Mouse (Mus musculus): ENCODE data around the gene Stmnd1. TPM values are rescaled to one million over a fixed set of nuclear protein-coding genes. Genes with fewer than 3 reads are reported as not detected.

The Stmnd1 gene
- polyA plus RNA-seq, 1 experiment = 0.15 TPM

- DNase-seq = no peak
Measured at GRCm38 (mm10) chr13:46241391-46242188, 31.9 kb upstream of the Stmnd1 start.

GRCm38 (mm10) chr13:46253753-46254152 lies 19.8 kb upstream of the Stmnd1 start:
- no peaks in the 10 kb centered on the region for H3K27me3 ChIP-seq (ENCODE audit: control insufficient read depth, insufficient read depth, low read length)
- no peak for DNase-seq
- WGBS = 89% methylated on average over 3 of the region's 3 CpGs

More at GRCm38 (mm10) chr13:46241391-46242188, 31.9 kb upstream of the Stmnd1 start:
- no peaks in the 10 kb centered on the region for H3K4me1 ChIP-seq (ENCODE audit: control insufficient read depth, insufficient read depth, low read length)
- no peak for TF ChIP-seq CTCF (IDR thresholded peaks at IDR 0.05; ENCODE audit: borderline replicate concordance, insufficient read depth, low read depth, low read length)
- TF ChIP-seq POLR2A (IDR thresholded peaks at IDR 0.05; ENCODE audit: borderline replicate concordance, insufficient read depth, low read length) = no peak
- no peak overlapping the region for H3K27ac ChIP-seq (ENCODE audit: insufficient read depth, low read length)
- no peak overlapping the region for H3K4me3 ChIP-seq (replicated peaks; ENCODE audit: insufficient read depth, low read depth, low read length)
- no peaks in the 10 kb centered on the region; the same call in 1 of the 2 replicates for H3K27me3 ChIP-seq (ENCODE audit: control insufficient read depth, insufficient read depth, low read length)
- 45% methylated on average over 9 of the region's 9 CpGs for WGBS

GRCm38 (mm10) chr13:46254171-46254570 lies 19.4 kb upstream of the Stmnd1 start:
- DNase-seq = no peak
- 93% methylated on average over 5 of the region's 5 CpGs for WGBS
- no peak overlapping the region for H3K27ac ChIP-seq (ENCODE audit: insufficient read depth, low read length)
- H3K27me3 ChIP-seq (ENCODE audit: control insufficient read depth, insufficient read depth, low read length) = no peaks in the 10 kb centered on the region
- H3K4me3 ChIP-seq (replicated peaks; ENCODE audit: insufficient read depth, low read depth, low read length) = no peak overlapping the region
- H3K4me1 ChIP-seq (ENCODE audit: control insufficient read depth, insufficient read depth, low read length) = no peaks in the 10 kb centered on the region
- TF ChIP-seq CTCF (IDR thresholded peaks at IDR 0.05; ENCODE audit: borderline replicate concordance, insufficient read depth, low read depth, low read length) = no peak

More at GRCm38 (mm10) chr13:46253753-46254152, 19.8 kb upstream of the Stmnd1 start:
- Histone ChIP-seq H3K4me1 (ENCODE audit: control insufficient read depth, insufficient read depth, low read length) (no peaks in the 10 kb centered on the region), H3K4me3 (replicated peaks; ENCODE audit: insufficient read depth, low read depth, low read length) (no peak overlapping the region), H3K27ac (ENCODE audit: insufficient read depth, low read length) (no peak overlapping the region)
- TF ChIP-seq POLR2A (IDR thresholded peaks at IDR 0.05; ENCODE audit: borderline replicate concordance, insufficient read depth, low read length) (no peak), CTCF (IDR thresholded peaks at IDR 0.05; ENCODE audit: borderline replicate concordance, insufficient read depth, low read depth, low read length) (no peak)

- Histone ChIP-seq H3K4me3 (replicated peaks; ENCODE audit: insufficient read depth, low read depth, low read length) (no peak overlapping the region), H3K27me3 (ENCODE audit: control insufficient read depth, insufficient read depth, low read length) (no peaks in the 10 kb centered on the region), H3K4me1 (ENCODE audit: control insufficient read depth, insufficient read depth, low read length) (no peaks in the 10 kb centered on the region), H3K27ac (ENCODE audit: insufficient read depth, low read length) (no peak overlapping the region)
- TF ChIP-seq CTCF (IDR thresholded peaks at IDR 0.05; ENCODE audit: borderline replicate concordance, insufficient read depth, low read depth, low read length) = no peak
- TF ChIP-seq POLR2A (IDR thresholded peaks at IDR 0.05; ENCODE audit: borderline replicate concordance, insufficient read depth, low read length) = no peak
- DNase-seq = no peak
- WGBS = 89% methylated on average over 6 of the region's 6 CpGs
Measured at GRCm38 (mm10) chr13:46255616-46256015, 17.9 kb upstream of the Stmnd1 start.

GRCm38 (mm10) chr13:46257847-46258246 lies 15.7 kb upstream of the Stmnd1 start:
- TF ChIP-seq POLR2A (IDR thresholded peaks at IDR 0.05; ENCODE audit: borderline replicate concordance, insufficient read depth, low read length) (no peak), CTCF (IDR thresholded peaks at IDR 0.05; ENCODE audit: borderline replicate concordance, insufficient read depth, low read depth, low read length) (peak; percentile 54)
- WGBS = 3% methylated on average over 4 of the region's 4 CpGs
- H3K27me3 ChIP-seq (ENCODE audit: control insufficient read depth, insufficient read depth, low read length) = no peaks in the 10 kb centered on the region
- H3K4me3 ChIP-seq (replicated peaks; ENCODE audit: insufficient read depth, low read depth, low read length) = no peak overlapping the region
- no peak overlapping the region for H3K27ac ChIP-seq (ENCODE audit: insufficient read depth, low read length)
- peak; percentile 24 to 31 for DNase-seq
- no peaks in the 10 kb centered on the region for H3K4me1 ChIP-seq (ENCODE audit: control insufficient read depth, insufficient read depth, low read length)

- no peak overlapping the region for H3K27ac ChIP-seq (ENCODE audit: insufficient read depth, low read length)
- no peak for DNase-seq
- no peak overlapping the region for H3K4me3 ChIP-seq (replicated peaks; ENCODE audit: insufficient read depth, low read depth, low read length)
- WGBS = 36% methylated on average over 4 of the region's 4 CpGs
- H3K4me1 ChIP-seq (ENCODE audit: control insufficient read depth, insufficient read depth, low read length) = no peaks in the 10 kb centered on the region
- H3K27me3 ChIP-seq (ENCODE audit: control insufficient read depth, insufficient read depth, low read length) = no peaks in the 10 kb centered on the region
- no peak for TF ChIP-seq CTCF (IDR thresholded peaks at IDR 0.05; ENCODE audit: borderline replicate concordance, insufficient read depth, low read depth, low read length)
- TF ChIP-seq POLR2A (IDR thresholded peaks at IDR 0.05; ENCODE audit: borderline replicate concordance, insufficient read depth, low read length) = no peak
Measured at GRCm38 (mm10) chr13:46259526-46259925, 14.0 kb upstream of the Stmnd1 start.

- Histone ChIP-seq H3K4me3 (replicated peaks; ENCODE audit: insufficient read depth, low read depth, low read length) (no peak overlapping the region), H3K27ac (ENCODE audit: insufficient read depth, low read length) (no peak overlapping the region), H3K27me3 (ENCODE audit: control insufficient read depth, insufficient read depth, low read length) (no peaks in the 10 kb centered on the region), H3K4me1 (ENCODE audit: control insufficient read depth, insufficient read depth, low read length) (no peaks in the 10 kb centered on the region)
- DNase-seq = no peak
- 66% methylated on average over 3 of the region's 3 CpGs for WGBS
- TF ChIP-seq CTCF (IDR thresholded peaks at IDR 0.05; ENCODE audit: borderline replicate concordance, insufficient read depth, low read depth, low read length) (no peak), POLR2A (IDR thresholded peaks at IDR 0.05; ENCODE audit: borderline replicate concordance, insufficient read depth, low read length) (no peak)
Measured at GRCm38 (mm10) chr13:46261244-46261643, 12.3 kb upstream of the Stmnd1 start.

GRCm38 (mm10) chr13:46267783-46268182 lies 5.7 kb upstream of the Stmnd1 start:
- TF ChIP-seq POLR2A (IDR thresholded peaks at IDR 0.05; ENCODE audit: borderline replicate concordance, insufficient read depth, low read length) (no peak), CTCF (IDR thresholded peaks at IDR 0.05; ENCODE audit: borderline replicate concordance, insufficient read depth, low read depth, low read length) (no peak)
- Histone ChIP-seq H3K27ac (ENCODE audit: insufficient read depth, low read length) (no peak overlapping the region), H3K4me3 (replicated peaks; ENCODE audit: insufficient read depth, low read depth, low read length) (no peak overlapping the region), H3K27me3 (ENCODE audit: control insufficient read depth, insufficient read depth, low read length) (no peaks in the 10 kb centered on the region), H3K4me1 (ENCODE audit: control insufficient read depth, insufficient read depth, low read length) (no peaks in the 10 kb centered on the region)
- DNase-seq = no peak
